Mouse (Mus musculus) activated CD4-positive, CD25-positive, alpha-beta regulatory T cell (primary cell): ENCODE measurements around the gene Olfr1256. TPM values are rescaled to one million over a fixed set of nuclear protein-coding genes. Genes with fewer than 3 reads are reported as not detected.

Source experiments
- polyA plus RNA-seq, 2 experiments: library from polyadenylated mRNA; unstranded; fragments of 100-300 nt; shearing (Covaris generic); gene quantifications; one replicate each; pipeline ENCODE4 v1.2.1; 2017

Gene Olfr1256
- polyA plus RNA-seq = not detected

GRCm38 (mm10) chr2:89841455-89841854 is at the start of gene Olfr1256:
TSS of gene Olfr1256 (minus strand) at chr2:89841555.

GRCm38 (mm10) chr2:89878137-89878536 is 36.8 kb upstream of the Olfr1256 start, which contains the start of gene Olfr1257:
TSS of gene Olfr1257 (plus strand) at chr2:89878437.

GRCm38 (mm10) chr2:89848105-89848504 is 6.8 kb upstream of the Olfr1256 start, which contains the start of gene Olfr48:
TSS of gene Olfr48 (minus strand) at chr2:89848205.

GRCm38 (mm10) chr2:89811751-89812150 is 29.6 kb downstream of the Olfr1256 start, which contains the start of gene Olfr1255:
TSS of gene Olfr1255 (plus strand) at chr2:89812051.

GRCm38 (mm10) chr2:89793519-89793918 is 47.8 kb downstream of the Olfr1256 start, which contains the start of gene Olfr1254:
TSS of gene Olfr1254 (minus strand) at chr2:89793619.

Other genes with a start within 250 kb of the Olfr1256 start
- not detected for gene Olfr1246, start 248.4 kb downstream of the Olfr1256 start, polyA plus RNA-seq
- gene Olfr1247, start 227.4 kb downstream of the Olfr1256 start, polyA plus RNA-seq = under 1 TPM in 1 of 2 experiments, not detected in 1; 0.11 TPM
- not detected for gene Olfr1248, start 223.3 kb downstream of the Olfr1256 start, polyA plus RNA-seq
- gene Olfr1249, start 206.6 kb downstream of the Olfr1256 start, polyA plus RNA-seq = not detected
- gene Olfr1250, start 180.1 kb downstream of the Olfr1256 start, polyA plus RNA-seq = under 1 TPM; 0.04 to 0.15 TPM
- gene Olfr1251, start 169.6 kb downstream of the Olfr1256 start, polyA plus RNA-seq = not detected
- under 1 TPM in 1 of 2 experiments, not detected in 1; 0.05 TPM for gene Olfr1252, start 116.5 kb downstream of the Olfr1256 start, polyA plus RNA-seq
- gene Olfr1253, start 84.5 kb downstream of the Olfr1256 start, polyA plus RNA-seq = under 1 TPM in 1 of 2 experiments, not detected in 1; 0.31 TPM
- gene Olfr1254, start 47.9 kb downstream of the Olfr1256 start, polyA plus RNA-seq = not detected
- not detected for gene Olfr1255, start 29.5 kb downstream of the Olfr1256 start, polyA plus RNA-seq
- gene Olfr48, start 6.7 kb upstream of the Olfr1256 start, polyA plus RNA-seq = not detected
- gene Olfr1257, start 36.9 kb upstream of the Olfr1256 start, polyA plus RNA-seq = not detected
- not detected for gene Olfr1258, start 85.8 kb upstream of the Olfr1256 start, polyA plus RNA-seq
- not detected for gene Olfr1259, start 107.1 kb upstream of the Olfr1256 start, polyA plus RNA-seq
- under 1 TPM in 1 of 2 experiments, not detected in 1; 0.04 TPM for gene Olfr1260, start 132.8 kb upstream of the Olfr1256 start, polyA plus RNA-seq
- gene Olfr1261, start 149.7 kb upstream of the Olfr1256 start, polyA plus RNA-seq = not detected
- gene Olfr1262, start 158.6 kb upstream of the Olfr1256 start, polyA plus RNA-seq = not detected
- gene Olfr1263, start 170.6 kb upstream of the Olfr1256 start, polyA plus RNA-seq = not detected
- gene Olfr1264, start 184.0 kb upstream of the Olfr1256 start, polyA plus RNA-seq = not detected
- gene Olfr1265, start 193.8 kb upstream of the Olfr1256 start, polyA plus RNA-seq = not detected
- gene Olfr140, start 222.0 kb upstream of the Olfr1256 start, polyA plus RNA-seq = not detected